Mouse (Mus musculus): ENCODE measurements around the gene Rxra. TPM values are rescaled to one million over a fixed set of nuclear protein-coding genes. Genes with fewer than 3 reads are reported as not detected.

The Rxra gene
- total RNA-seq, 2 experiments from 2014 or later = 18.7 to 21.2 TPM

DNA sequence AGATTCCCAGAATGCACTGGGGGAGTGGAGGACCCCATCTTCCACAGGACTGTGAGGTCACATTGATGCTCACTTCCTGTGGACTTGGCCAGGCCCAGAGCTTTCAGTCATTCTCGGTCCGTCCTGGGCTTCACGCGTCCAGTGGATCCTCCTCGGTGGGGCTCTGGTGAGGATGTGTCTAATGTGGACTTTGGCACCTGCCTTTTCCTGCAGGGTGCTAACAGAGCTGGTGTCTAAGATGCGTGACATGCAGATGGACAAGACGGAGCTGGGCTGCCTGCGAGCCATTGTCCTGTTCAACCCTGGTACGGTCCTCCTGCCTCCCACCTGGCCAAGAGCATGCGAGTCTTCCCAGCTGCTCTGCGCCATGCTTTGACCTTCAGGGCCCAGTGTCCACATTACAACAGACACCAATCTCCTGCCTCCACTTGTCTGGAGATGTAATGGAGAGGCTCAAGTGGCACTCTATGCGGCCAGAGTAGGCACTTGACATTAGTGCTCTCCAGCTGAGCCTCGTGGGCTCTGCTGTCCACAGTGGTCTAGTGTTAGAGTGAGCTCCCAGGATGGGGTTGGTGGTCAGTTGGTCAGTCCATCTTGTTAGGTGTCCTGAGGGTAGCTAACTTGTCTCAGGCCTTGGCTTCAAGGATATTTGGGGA, 79.9 kb downstream of the Rxra start:
- no peak for DNase-seq (ENCODE audit: low spot score in 2 of 2)
- intact Hi-C loops (cut with DNase I) = no loop called here

GRCm38 (mm10) chr2:27758414-27759301, 82.4 kb downstream of the Rxra start:
- intact Hi-C loops (cut with DNase I) = no loop called here
- DNase-seq (ENCODE audit: low spot score in 2 of 2) = peak; percentile 93 to 95

DNA sequence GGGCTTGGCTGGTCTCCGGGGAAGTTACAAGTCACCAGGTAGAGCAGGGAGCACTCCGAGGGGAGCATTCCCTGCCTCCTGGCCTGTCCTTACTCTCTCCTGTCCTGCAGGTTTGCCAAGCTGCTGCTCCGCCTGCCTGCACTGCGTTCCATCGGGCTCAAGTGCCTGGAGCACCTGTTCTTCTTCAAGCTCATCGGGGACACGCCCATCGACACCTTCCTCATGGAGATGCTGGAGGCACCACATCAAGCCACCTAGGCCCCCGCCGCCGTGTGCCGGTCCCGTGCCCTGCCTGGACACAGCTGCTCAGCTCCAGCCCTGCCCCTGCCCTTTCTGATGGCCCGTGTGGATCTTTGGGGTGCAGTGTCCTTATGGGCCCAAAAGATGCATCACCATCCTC, 83.2 kb downstream of the Rxra start:
- DNase-seq (ENCODE audit: low spot score in 2 of 2) = no peak
- intact Hi-C loops (cut with DNase I) = no loop called here

DNA sequence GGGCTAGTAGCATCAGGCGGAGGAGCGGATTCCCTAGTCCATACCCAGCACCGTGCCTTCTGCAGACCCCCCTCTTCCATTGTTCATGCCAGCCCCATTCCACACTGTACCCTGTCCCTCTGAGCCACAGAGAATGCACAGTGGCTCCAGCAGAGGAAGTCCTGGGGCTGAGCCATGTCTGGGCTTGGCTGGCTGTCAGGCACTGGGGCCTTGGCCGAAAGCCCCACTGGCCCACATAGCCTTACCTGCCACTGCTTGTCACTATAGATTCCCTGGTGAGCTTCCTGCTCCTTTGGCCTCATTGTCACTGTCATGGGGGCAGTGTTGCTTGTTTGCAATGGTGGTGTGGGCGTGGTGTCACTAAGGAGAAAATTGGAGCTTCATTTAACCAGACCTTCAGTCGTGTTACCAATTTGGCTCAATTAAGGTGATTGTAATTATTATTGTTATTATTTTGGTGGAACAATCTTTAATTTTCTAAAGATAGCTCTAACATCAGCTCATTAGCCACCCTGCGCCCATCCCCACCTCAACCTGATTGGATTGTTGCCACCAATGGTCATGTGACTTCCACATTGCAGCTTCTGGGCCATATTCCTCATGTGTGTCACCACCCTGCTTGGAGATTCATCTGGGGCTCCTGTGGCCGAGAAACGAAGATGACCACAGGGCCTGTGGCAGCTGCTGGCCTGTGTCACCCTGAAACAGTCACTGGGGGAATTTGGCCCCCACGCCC, 85.2 kb downstream of the Rxra start:
- no peak for DNase-seq (ENCODE audit: low spot score in 2 of 2)
- intact Hi-C loops (cut with DNase I) = loop anchor here (5.0 to 10.0 kb wide), 3 partner anchors 64 to 479 kb away; partner anchors contain the start of gene Brd3os

DNA sequence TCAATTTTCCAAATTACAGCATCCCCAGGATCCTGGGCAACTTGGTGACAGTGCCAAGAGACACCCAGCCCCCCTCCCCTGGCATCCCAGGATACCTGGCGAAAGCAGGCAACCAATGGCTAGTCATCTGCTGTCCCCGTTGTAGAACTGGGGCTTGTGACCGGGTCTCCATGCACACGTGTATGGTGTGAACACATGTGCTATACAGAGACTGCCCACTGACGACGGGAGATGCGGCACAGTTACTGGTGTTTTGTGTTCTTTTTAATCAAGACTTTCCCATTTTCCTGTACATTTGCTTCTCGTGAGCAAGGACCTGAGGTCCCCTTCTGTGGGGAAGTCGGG, 85.7 kb downstream of the Rxra start:
- intact Hi-C loops (cut with DNase I) = loop anchor here (5.0 to 10.0 kb wide), 3 partner anchors 65 to 480 kb away; partner anchors contain the start of gene Brd3os
- DNase-seq (ENCODE audit: low spot score in 2 of 2) = no peak

DNA sequence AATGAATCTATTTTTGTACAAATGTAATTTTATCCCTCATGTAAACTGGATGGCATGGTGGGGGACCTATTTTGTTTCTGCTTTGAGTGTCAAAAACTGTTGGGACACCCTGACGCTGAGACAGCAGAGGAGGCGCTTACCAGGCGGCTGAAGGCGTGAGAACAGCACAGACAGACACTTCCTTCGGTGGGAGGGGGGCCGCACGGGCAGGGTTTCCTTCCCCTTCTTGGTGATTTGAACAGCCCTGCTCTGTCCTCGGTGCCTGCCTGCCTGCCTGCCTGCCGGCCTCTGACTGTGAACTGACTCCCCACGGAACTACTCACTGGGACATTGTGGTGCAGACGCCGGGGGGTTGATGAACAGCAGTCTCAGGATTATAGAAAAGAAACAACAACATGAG, 86.3 kb downstream of the Rxra start:
- DNase-seq (ENCODE audit: low spot score in 2 of 2) = no peak
- intact Hi-C loops (cut with DNase I) = loop anchor here (5.0 to 10.0 kb wide), 3 partner anchors 65 to 480 kb away; partner anchors contain the start of gene Brd3os

- intact Hi-C loops (cut with DNase I) = loop anchor here (5.0 to 10.0 kb wide), 3 partner anchors 66 to 481 kb away; partner anchors contain the start of gene Brd3os
- DNase-seq (ENCODE audit: low spot score in 2 of 2) = no peak
Measured at GRCm38 (mm10) chr2:27762920-27763780, 86.9 kb downstream of the Rxra start.

GRCm38 (mm10) chr2:27764256-27764936, 88.2 kb downstream of the Rxra start:
- intact Hi-C loops (cut with DNase I) = loop anchor here (5.0 to 10.0 kb wide), 3 partner anchors 67 to 482 kb away; partner anchors contain the start of gene Brd3os
- DNase-seq (ENCODE audit: low spot score in 2 of 2) = no peak

DNA sequence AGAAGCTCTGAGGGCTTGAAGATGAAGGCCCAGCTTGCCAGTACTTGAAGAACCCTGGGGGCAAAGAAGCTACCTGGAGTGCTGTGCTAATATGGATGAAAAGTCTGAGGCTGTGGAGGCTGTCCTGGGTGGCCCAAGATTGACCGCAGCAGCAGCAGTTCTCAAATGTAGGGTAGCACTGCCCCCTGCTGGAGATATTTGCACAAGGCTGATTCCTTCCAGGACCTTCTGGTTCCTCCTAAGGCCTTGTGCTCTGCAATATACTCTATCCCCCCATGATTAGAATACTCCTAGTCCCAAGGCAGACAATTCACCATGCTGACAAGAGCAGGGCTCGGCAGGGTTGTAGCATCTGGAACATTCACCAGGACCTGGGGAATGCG, 88.7 kb downstream of the Rxra start:
- intact Hi-C loops (cut with DNase I) = loop anchor here (1.0 to 10.0 kb wide), 4 partner anchors 68 to 483 kb away; partner anchors contain the start of gene Brd3os
- DNase-seq (ENCODE audit: low spot score in 2 of 2) = peak; percentile 86 to 89

DNA sequence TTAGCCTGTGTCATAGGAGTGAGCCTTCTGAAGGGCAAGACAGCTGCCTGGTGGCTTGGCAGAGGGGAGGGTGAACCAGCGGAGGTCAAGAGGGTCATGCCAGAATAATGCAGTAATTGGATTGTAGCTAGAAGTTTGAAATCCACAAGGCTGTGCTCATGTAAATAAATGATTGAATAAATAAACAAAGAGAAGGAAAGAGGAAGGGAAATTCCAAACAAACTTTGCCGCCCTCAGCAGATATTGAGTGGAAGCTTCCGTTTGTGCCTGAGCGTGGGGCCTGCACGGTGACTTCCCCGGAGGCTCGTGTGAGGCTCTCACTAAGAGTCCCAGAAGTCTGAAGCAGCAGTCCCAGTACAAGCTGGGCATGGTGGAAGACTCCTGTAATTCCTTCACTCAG, 91.5 kb downstream of the Rxra start:
- intact Hi-C loops (cut with DNase I) = loop anchor here (10.0 kb wide), 1 partner anchor 323 kb away; the partner anchor contains the start of gene Brd3os

DNA sequence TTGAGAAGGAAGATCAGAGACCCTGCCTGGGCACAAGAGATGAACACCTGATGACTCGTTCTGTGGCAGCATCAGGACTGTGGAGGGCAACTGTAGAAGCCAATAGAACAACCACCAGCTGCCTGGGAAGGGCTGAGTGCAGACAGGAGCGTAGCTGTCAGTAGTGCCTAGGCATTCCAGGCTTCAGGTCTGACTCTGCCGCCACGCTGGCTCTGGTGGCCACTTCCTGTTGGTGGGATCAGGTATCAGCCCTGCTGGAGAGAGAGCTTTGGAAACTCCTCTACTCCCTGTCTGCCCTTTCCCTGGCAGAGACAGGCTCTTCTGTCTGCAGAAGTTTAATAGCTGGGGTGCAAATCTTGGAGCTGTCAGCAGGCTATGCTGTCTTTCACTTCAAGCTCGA, 93.5 kb downstream of the Rxra start:
- intact Hi-C loops (cut with DNase I) = loop anchor here (1.0 to 10.0 kb wide), 5 partner anchors 148 to 649 kb away; partner anchors contain the start of gene Brd3os
- DNase-seq (ENCODE audit: low spot score in 2 of 2) = no peak

More for the DNA sequence above, 91.5 kb downstream of the Rxra start:
- DNase-seq (ENCODE audit: low spot score in 2 of 2) = no peak

- DNase-seq (ENCODE audit: low spot score in 2 of 2) = peak; percentile 67 to 71
- intact Hi-C loops (cut with DNase I) = loop anchor here (1.0 to 5.0 kb wide), 4 partner anchors 147 to 649 kb away; no protein-coding TSS in a partner anchor
Measured at GRCm38 (mm10) chr2:27770205-27770604, 94.0 kb downstream of the Rxra start.

GRCm38 (mm10) chr2:27771936-27772335, 95.7 kb downstream of the Rxra start:
- intact Hi-C loops (cut with DNase I) = loop anchor here (1.0 to 5.0 kb wide), 4 partner anchors 115 to 647 kb away; no protein-coding TSS in a partner anchor
- DNase-seq (ENCODE audit: low spot score in 2 of 2) = peak; percentile 80 to 81

- no peak for DNase-seq (ENCODE audit: low spot score in 2 of 2)
- intact Hi-C loops (cut with DNase I) = loop anchor here (1.0 to 5.0 kb wide), 3 partner anchors 114 to 424 kb away; no protein-coding TSS in a partner anchor
Measured at GRCm38 (mm10) chr2:27772841-27773388, 96.7 kb downstream of the Rxra start.

DNA sequence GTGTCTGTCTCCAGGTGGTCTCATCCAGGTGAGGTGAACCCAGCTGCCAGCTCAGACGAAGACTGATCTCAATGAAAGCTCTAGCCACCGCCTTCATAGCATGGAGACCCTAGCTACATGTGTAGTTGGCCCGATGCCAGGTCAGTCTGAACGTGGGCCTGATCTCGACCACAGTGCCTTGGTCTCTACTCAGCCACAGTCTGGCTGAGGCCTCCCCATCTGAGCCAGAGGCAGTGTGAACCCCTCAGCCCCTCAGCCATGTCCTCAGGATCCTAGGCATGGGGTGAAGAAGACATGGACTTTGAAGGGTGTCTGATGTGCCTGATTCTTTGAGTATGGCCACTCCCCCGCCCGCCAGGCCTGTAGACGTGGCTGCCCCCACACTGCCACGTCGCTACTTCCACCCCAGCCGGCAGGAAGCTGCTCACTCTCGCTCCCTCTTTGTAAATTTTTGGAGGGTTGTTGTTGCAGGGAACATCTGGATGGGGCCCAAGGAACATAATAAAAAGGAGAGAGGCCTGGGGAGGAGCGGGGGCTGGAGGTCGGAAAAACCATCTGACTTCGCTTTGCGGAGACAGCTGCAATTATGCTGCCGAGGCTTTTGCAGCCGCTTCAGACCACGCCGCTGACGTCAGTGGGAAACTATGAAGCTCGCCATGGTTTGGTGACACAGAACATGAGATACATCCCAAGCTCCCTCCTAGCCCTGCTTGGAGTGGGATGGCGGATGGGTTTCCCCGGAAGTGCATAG, 97.9 kb downstream of the Rxra start:
- intact Hi-C loops (cut with DNase I) = loop anchor here (5.0 kb wide), 2 partner anchors 143 to 423 kb away; no protein-coding TSS in a partner anchor
- no peak for DNase-seq (ENCODE audit: low spot score in 2 of 2)

DNA sequence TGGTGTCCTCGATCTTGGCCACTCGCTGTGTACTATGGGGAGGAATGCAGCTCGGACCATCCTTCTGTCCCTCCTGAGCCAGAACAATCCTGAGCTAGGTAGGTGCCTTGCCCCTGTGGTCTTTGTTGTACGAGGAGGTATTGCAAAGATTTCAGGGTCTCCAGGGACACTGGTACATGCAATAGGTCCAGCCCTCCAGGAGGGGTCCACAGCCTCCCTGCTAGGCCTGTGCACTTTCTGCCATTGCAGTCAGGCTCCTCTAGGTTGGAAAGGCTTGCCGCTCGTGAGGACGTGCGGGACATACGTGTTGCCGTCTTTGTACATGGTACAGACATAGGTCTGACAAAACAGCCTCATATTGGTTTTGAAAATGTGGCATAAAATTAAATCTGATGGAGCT, 98.8 kb downstream of the Rxra start:
- DNase-seq (ENCODE audit: low spot score in 2 of 2) = no peak
- intact Hi-C loops (cut with DNase I) = no loop called here

GRCm38 (mm10) chr2:27775625-27776024, 99.4 kb downstream of the Rxra start:
- intact Hi-C loops (cut with DNase I) = no loop called here
- no peak for DNase-seq (ENCODE audit: low spot score in 2 of 2)

Data from left cerebral cortex, postnatal 25 days (tissue).